Mouse (Mus musculus): ENCODE data around the gene Tbc1d12. TPM values are rescaled to one million over a fixed set of nuclear protein-coding genes. Genes with fewer than 3 reads are reported as not detected.

Gene Tbc1d12
- polyA plus RNA-seq, 1 experiment: 0.13 TPM

DNA sequence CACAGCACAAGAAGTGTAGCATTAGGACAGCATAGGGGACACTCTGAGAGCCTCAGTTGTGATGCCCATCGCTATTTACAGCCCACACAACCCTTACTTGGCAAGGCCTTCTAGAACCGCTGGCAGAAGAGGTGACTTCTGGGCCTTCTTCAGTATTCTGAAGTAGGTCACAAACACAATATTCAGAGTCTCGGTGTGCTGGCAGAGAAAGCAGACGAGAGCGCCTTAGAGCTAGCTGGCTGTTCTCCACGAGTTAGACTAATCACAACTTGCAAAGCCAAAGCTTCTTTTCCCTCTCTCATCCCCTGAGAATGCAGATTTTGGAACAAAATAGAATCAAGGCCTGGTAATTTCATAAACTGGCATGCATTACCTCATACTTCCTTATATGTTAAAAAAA lies 37.6 kb upstream of the Tbc1d12 start:
- Histone ChIP-seq H3K79me2 (ENCODE audit: control insufficient read depth, insufficient read depth) (no peaks in the 10 kb centered on the region), H3K27me3 (ENCODE audit: control insufficient read depth, insufficient read depth, insufficient read length) (no peaks in the 10 kb centered on the region), H3K36me3 (ENCODE audit: control insufficient read depth, insufficient read depth) (peaks cover 91% of the 10 kb centered on the region), H3K4me3 (ENCODE audit: insufficient read depth, poor library complexity, severe bottlenecking) (no peak overlapping the region), H3ac (ENCODE audit: control insufficient read depth, insufficient read length, low read depth) (no peak overlapping the region), H3K79me3 (ENCODE audit: low read depth) (no peaks in the 10 kb centered on the region)
- TF ChIP-seq MYOG (IDR thresholded peaks at IDR 0.05; ENCODE audit: control insufficient read depth, extremely low read depth, insufficient read length) (no peak), FOSL1 (IDR thresholded peaks at IDR 0.05; ENCODE audit: insufficient read depth, low read length, poor library complexity, severe bottlenecking) (no peak), USF1 (IDR thresholded peaks at IDR 0.05; ENCODE audit: low read depth) (no peak), CTCF (IDR thresholded peaks at IDR 0.05; ENCODE audit: control insufficient read depth, insufficient read depth, insufficient read length) (no peak), MYOD1 (IDR thresholded peaks at IDR 0.05; ENCODE audit: control insufficient read depth, insufficient read length, low read depth) (no peak), MAX (IDR thresholded peaks at IDR 0.05) (no peak), CEBPB (IDR thresholded peaks at IDR 0.05; ENCODE audit: low read depth) (no peak)

DNA sequence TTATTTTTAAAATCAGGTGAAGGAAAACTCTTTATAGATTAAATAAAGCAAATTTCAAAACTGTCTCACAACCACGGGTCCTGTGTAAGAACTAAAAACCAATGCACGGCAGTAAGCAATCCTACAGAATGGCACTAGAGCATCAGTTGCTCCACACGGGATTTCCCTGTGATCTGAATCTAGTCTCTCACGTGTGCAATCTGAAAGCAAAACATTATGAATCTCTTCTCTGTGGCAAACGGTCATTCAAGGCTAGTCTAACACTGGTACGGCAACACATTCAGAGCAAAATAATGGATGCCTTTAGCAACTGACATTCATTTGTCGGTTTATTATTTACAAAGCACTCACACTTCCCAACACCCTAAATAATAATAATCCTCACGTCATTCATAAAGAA lies 18.2 kb upstream of the Tbc1d12 start:
- Histone ChIP-seq H3K36me3 (ENCODE audit: control insufficient read depth, insufficient read depth) (peaks cover 19% of the 10 kb centered on the region), H3ac (ENCODE audit: control insufficient read depth, insufficient read length, low read depth) (peak overlapping the region; percentile 4), H3K4me3 (ENCODE audit: insufficient read depth, poor library complexity, severe bottlenecking) (peak overlapping the region; percentile 89), H3K79me2 (ENCODE audit: control insufficient read depth, insufficient read depth) (peaks cover 34% of the 10 kb centered on the region), H3K27me3 (ENCODE audit: control insufficient read depth, insufficient read depth, insufficient read length) (no peaks in the 10 kb centered on the region), H3K79me3 (ENCODE audit: low read depth) (peaks cover 21% of the 10 kb centered on the region)
- TF ChIP-seq CTCF (IDR thresholded peaks at IDR 0.05; ENCODE audit: control insufficient read depth, insufficient read depth, insufficient read length): no peak
- TF ChIP-seq FOSL1 (IDR thresholded peaks at IDR 0.05; ENCODE audit: insufficient read depth, low read length, poor library complexity, severe bottlenecking): no peak
- TF ChIP-seq MYOD1 (IDR thresholded peaks at IDR 0.05; ENCODE audit: control insufficient read depth, insufficient read length, low read depth): no peak
- no peak for TF ChIP-seq USF1 (IDR thresholded peaks at IDR 0.05; ENCODE audit: low read depth)
- no peak for TF ChIP-seq CEBPB (IDR thresholded peaks at IDR 0.05; ENCODE audit: low read depth)
- TF ChIP-seq MAX (IDR thresholded peaks at IDR 0.05): no peak
- no peak for TF ChIP-seq MYOG (IDR thresholded peaks at IDR 0.05; ENCODE audit: control insufficient read depth, extremely low read depth, insufficient read length)

DNA sequence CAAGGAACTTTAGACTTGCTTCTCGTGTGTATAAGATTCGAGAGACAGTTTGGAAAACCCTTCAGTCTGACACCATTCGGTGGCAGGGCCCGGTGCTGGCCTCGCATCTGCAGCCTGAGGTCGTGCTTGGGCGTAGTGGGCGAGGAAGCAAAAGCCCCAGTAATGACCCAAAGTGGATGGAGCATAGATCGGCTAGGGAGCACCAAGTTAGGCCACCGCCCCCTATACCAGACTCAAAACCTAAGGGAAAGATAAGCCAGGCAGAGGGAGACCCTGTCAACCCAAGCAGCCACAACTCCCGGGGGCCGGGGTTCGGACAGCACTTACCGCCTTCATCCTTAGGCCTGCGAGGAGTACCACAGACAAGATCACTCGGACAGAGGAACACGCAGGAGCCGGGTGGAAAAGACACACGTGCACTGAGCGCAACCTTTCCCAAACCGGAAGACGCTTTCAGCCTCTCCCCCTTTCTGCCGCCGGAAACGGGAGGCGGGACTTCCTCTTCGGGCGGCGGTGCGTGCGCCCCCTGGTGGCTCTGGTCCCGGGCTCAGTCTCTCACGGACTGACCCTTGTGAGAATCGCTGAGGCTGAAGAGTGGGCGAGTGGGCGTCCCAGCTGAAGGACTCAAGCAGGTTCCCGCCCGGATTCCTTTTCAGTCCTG lies 17.5 kb upstream of the Tbc1d12 start, which contains the start of gene Noc3l:
TSS of gene Noc3l (minus strand) at position 472 of the 661 bp plus-strand sequence.
- Histone ChIP-seq H3K4me3 (ENCODE audit: insufficient read depth, poor library complexity, severe bottlenecking) (peak within 1 kb of the TSS; percentile 89), H3ac (ENCODE audit: control insufficient read depth, insufficient read length, low read depth) (peak within 1 kb of the TSS; percentile 89), H3K79me3 (ENCODE audit: low read depth) (peaks cover 21% of the 10 kb centered on the region), H3K36me3 (ENCODE audit: control insufficient read depth, insufficient read depth) (peaks cover 15% of the 10 kb centered on the region), H3K27me3 (ENCODE audit: control insufficient read depth, insufficient read depth, insufficient read length) (no peaks in the 10 kb centered on the region), H3K79me2 (ENCODE audit: control insufficient read depth, insufficient read depth) (peaks cover 34% of the 10 kb centered on the region)
- TF ChIP-seq USF1 (IDR thresholded peaks at IDR 0.05; ENCODE audit: low read depth) (no peak), CEBPB (IDR thresholded peaks at IDR 0.05; ENCODE audit: low read depth) (no peak), CTCF (IDR thresholded peaks at IDR 0.05; ENCODE audit: control insufficient read depth, insufficient read depth, insufficient read length) (peak; percentile 85), MAX (IDR thresholded peaks at IDR 0.05) (peak; percentile 91)

DNA sequence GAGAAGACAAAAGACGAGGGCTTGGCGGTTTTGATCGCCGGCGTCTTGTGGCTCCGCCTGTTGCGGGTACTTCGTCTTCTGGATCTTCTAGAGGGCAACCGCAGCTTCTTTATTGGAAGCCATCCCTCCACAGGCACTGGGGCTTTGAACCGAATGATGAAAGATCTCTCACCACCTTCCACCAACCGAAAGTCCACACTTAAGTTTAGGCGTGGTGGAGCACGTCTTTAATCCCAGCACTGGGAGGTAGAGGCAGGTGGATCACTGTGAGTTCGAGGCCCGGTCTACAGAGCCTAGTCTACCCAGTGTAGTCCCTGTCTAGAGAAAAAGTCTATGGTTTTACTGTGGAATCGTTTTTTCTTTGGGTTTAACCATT lies 17.0 kb upstream of the Tbc1d12 start:
- no peaks in the 10 kb centered on the region for H3K27me3 ChIP-seq (ENCODE audit: control insufficient read depth, insufficient read depth, insufficient read length)
- H3K4me3 ChIP-seq (ENCODE audit: insufficient read depth, poor library complexity, severe bottlenecking): peak overlapping the region; percentile 89
- no peak overlapping the region for H3ac ChIP-seq (ENCODE audit: control insufficient read depth, insufficient read length, low read depth)
- peaks cover 10% of the 10 kb centered on the region for H3K36me3 ChIP-seq (ENCODE audit: control insufficient read depth, insufficient read depth)
- TF ChIP-seq FOSL1 (IDR thresholded peaks at IDR 0.05; ENCODE audit: insufficient read depth, low read length, poor library complexity, severe bottlenecking): no peak
- no peak for TF ChIP-seq MYOG (IDR thresholded peaks at IDR 0.05; ENCODE audit: control insufficient read depth, extremely low read depth, insufficient read length)
- TF ChIP-seq MYOD1 (IDR thresholded peaks at IDR 0.05; ENCODE audit: control insufficient read depth, insufficient read length, low read depth): no peak
- TF ChIP-seq CTCF (IDR thresholded peaks at IDR 0.05; ENCODE audit: control insufficient read depth, insufficient read depth, insufficient read length): no peak
- no peak for TF ChIP-seq MAX (IDR thresholded peaks at IDR 0.05)
- TF ChIP-seq CEBPB (IDR thresholded peaks at IDR 0.05; ENCODE audit: low read depth): no peak
- TF ChIP-seq USF1 (IDR thresholded peaks at IDR 0.05; ENCODE audit: low read depth): no peak
- peaks cover 34% of the 10 kb centered on the region for H3K79me2 ChIP-seq (ENCODE audit: control insufficient read depth, insufficient read depth)
- H3K79me3 ChIP-seq (ENCODE audit: low read depth): peaks cover 21% of the 10 kb centered on the region

DNA sequence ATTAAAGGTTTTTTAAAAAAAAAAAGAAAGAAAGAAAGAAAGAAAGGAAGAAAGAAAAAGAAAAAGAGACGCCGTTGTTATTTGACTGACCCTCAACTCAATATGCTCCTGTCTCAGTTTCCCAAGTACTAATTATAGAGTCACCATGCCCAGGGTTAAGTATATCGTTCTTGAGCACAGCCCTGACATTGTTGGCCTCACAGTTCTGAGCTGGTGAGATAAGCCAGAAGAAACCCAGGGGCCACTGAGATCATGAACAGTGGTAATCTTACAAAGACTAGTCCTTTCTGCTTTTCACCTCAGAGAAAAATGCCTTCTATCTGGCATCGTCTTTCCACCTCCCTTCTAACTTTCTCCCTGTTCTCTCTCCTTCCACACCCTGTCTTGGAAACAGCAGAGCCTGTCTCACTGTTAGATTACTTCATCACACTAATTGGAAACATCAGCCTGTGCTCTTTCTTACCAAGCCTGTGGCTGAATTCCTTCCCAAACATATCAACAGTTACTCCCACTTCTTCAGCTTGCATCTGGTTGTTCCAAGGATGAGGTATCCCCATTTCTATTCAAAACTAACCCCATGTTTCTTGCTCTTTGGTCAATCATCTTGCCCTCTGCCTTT lies 16.1 kb upstream of the Tbc1d12 start:
- Histone ChIP-seq H3K79me2 (ENCODE audit: control insufficient read depth, insufficient read depth) (peaks cover 34% of the 10 kb centered on the region), H3ac (ENCODE audit: control insufficient read depth, insufficient read length, low read depth) (no peak overlapping the region), H3K4me3 (ENCODE audit: insufficient read depth, poor library complexity, severe bottlenecking) (no peak overlapping the region), H3K36me3 (ENCODE audit: control insufficient read depth, insufficient read depth) (peaks cover 7% of the 10 kb centered on the region), H3K27me3 (ENCODE audit: control insufficient read depth, insufficient read depth, insufficient read length) (peaks cover 5% of the 10 kb centered on the region), H3K79me3 (ENCODE audit: low read depth) (peaks cover 21% of the 10 kb centered on the region)
- TF ChIP-seq FOSL1 (IDR thresholded peaks at IDR 0.05; ENCODE audit: insufficient read depth, low read length, poor library complexity, severe bottlenecking) (no peak), MYOG (IDR thresholded peaks at IDR 0.05; ENCODE audit: control insufficient read depth, extremely low read depth, insufficient read length) (no peak), MAX (IDR thresholded peaks at IDR 0.05) (no peak), CEBPB (IDR thresholded peaks at IDR 0.05; ENCODE audit: low read depth) (no peak), MYOD1 (IDR thresholded peaks at IDR 0.05; ENCODE audit: control insufficient read depth, insufficient read length, low read depth) (no peak), CTCF (IDR thresholded peaks at IDR 0.05; ENCODE audit: control insufficient read depth, insufficient read depth, insufficient read length) (no peak), USF1 (IDR thresholded peaks at IDR 0.05; ENCODE audit: low read depth) (no peak)

Data from C2C12 (cell line).